Mouse (Mus musculus): ENCODE measurements around the gene Manbal. TPM values are rescaled to one million over a fixed set of nuclear protein-coding genes. Genes with fewer than 3 reads are reported as not detected.

Gene Manbal
- polyA plus RNA-seq, 1 experiment, result 68.0 TPM

DNA sequence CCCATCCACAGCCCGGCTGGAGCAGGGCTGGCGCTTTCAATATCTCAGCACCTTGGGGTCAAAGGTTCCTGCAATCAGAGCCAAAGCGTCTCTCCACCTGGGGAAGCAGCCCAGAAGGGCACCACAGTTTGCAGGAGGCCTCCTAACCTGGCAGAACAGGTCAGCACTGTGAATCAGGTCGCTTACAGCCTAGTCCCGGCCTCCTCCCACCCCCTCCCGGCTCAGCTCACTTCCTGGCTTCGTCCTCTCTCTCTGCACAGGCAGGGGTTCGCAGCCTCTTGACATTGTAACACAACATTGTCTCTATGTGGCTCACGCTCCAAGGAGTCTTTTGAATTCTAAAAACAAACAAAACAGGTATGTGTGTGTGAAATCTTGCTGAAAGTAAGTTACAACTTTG lies 66.6 kb downstream of the Manbal start:
- 91% methylated on average over 9 of the region's 9 CpGs for WGBS
- DNase-seq, result no peak
- Histone ChIP-seq H3K27ac (ENCODE audit: control insufficient read depth, insufficient read depth, low read length) (no peak overlapping the region), H3K4me1 (replicated peaks; ENCODE audit: control insufficient read depth, insufficient read depth, low read length) (peaks cover 5% of the 10 kb centered on the region; the same call in 1 of the 2 replicates), H3K27me3 (ENCODE audit: control insufficient read depth, insufficient read depth, low read length) (no peaks in the 10 kb centered on the region), H3K36me3 (ENCODE audit: control insufficient read depth, insufficient read depth, low read length) (no peaks in the 10 kb centered on the region), H3K4me3 (ENCODE audit: control insufficient read depth, insufficient read depth, low read length) (no peak overlapping the region)
- TF ChIP-seq POLR2A (IDR thresholded peaks at IDR 0.05; ENCODE audit: control insufficient read depth, extremely low read depth, insufficient read depth, low read length, poor library complexity) (no peak), CTCF (IDR thresholded peaks at IDR 0.05; ENCODE audit: borderline replicate concordance, control insufficient read depth, extremely low read depth, insufficient read depth, low read length, poor library complexity) (no peak)

- H3K27ac ChIP-seq (ENCODE audit: control insufficient read depth, insufficient read depth, low read length), result no peak overlapping the region
- TF ChIP-seq CTCF (IDR thresholded peaks at IDR 0.05; ENCODE audit: borderline replicate concordance, control insufficient read depth, extremely low read depth, insufficient read depth, low read length, poor library complexity), result no peak
- TF ChIP-seq POLR2A (IDR thresholded peaks at IDR 0.05; ENCODE audit: control insufficient read depth, extremely low read depth, insufficient read depth, low read length, poor library complexity), result no peak
- DNase-seq, result no peak
- H3K36me3 ChIP-seq (ENCODE audit: control insufficient read depth, insufficient read depth, low read length), result no peaks in the 10 kb centered on the region
- H3K4me3 ChIP-seq (ENCODE audit: control insufficient read depth, insufficient read depth, low read length), result no peak overlapping the region
- WGBS, result 96% methylated on average over 6 of the region's 6 CpGs
- no peaks in the 10 kb centered on the region for H3K27me3 ChIP-seq (ENCODE audit: control insufficient read depth, insufficient read depth, low read length)
- H3K4me1 ChIP-seq (replicated peaks; ENCODE audit: control insufficient read depth, insufficient read depth, low read length), result peaks cover 4% of the 10 kb centered on the region; the same call in 1 of the 2 replicates
Observed at GRCm38 (mm10) chr2:157434497-157434896, 67.1 kb downstream of the Manbal start.

- Histone ChIP-seq H3K4me3 (ENCODE audit: control insufficient read depth, insufficient read depth, low read length) (no peak overlapping the region), H3K27ac (ENCODE audit: control insufficient read depth, insufficient read depth, low read length) (no peak overlapping the region), H3K36me3 (ENCODE audit: control insufficient read depth, insufficient read depth, low read length) (no peaks in the 10 kb centered on the region), H3K4me1 (replicated peaks; ENCODE audit: control insufficient read depth, insufficient read depth, low read length) (no peaks in the 10 kb centered on the region), H3K27me3 (ENCODE audit: control insufficient read depth, insufficient read depth, low read length) (no peaks in the 10 kb centered on the region)
- no peak for DNase-seq
- 91% methylated on average over 11 of the region's 11 CpGs for WGBS
- TF ChIP-seq CTCF (IDR thresholded peaks at IDR 0.05; ENCODE audit: borderline replicate concordance, control insufficient read depth, extremely low read depth, insufficient read depth, low read length, poor library complexity) (no peak), POLR2A (IDR thresholded peaks at IDR 0.05; ENCODE audit: control insufficient read depth, extremely low read depth, insufficient read depth, low read length, poor library complexity) (no peak)
Observed at GRCm38 (mm10) chr2:157436496-157436895, 69.1 kb downstream of the Manbal start.

DNA sequence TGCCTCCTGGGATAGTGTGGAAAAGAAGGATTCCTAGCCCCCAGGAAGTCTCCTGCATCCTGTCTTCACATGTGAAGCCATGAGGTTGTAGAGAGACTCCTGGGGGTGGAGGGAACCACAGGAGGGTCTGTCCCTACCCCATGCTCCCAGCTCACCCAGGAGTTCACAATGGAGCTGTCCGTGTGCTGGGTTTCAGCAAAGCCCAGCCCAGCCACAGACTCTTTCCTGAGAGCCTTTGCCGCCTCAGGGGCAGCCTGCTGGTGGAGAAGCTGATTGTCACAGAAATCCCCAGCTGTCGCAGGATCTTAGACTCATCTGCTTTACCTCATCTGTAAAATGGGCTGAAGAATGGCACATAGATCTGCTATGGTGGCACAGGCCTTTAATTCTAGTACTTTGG lies 69.7 kb downstream of the Manbal start:
- Histone ChIP-seq H3K27ac (ENCODE audit: control insufficient read depth, insufficient read depth, low read length) (no peak overlapping the region), H3K4me3 (ENCODE audit: control insufficient read depth, insufficient read depth, low read length) (no peak overlapping the region), H3K4me1 (replicated peaks; ENCODE audit: control insufficient read depth, insufficient read depth, low read length) (no peaks in the 10 kb centered on the region), H3K27me3 (ENCODE audit: control insufficient read depth, insufficient read depth, low read length) (no peaks in the 10 kb centered on the region), H3K36me3 (ENCODE audit: control insufficient read depth, insufficient read depth, low read length) (no peaks in the 10 kb centered on the region)
- TF ChIP-seq CTCF (IDR thresholded peaks at IDR 0.05; ENCODE audit: borderline replicate concordance, control insufficient read depth, extremely low read depth, insufficient read depth, low read length, poor library complexity) (no peak), POLR2A (IDR thresholded peaks at IDR 0.05; ENCODE audit: control insufficient read depth, extremely low read depth, insufficient read depth, low read length, poor library complexity) (no peak)
- no peak for DNase-seq
- WGBS, result 97% methylated on average over 3 of the region's 3 CpGs

- no peak for DNase-seq
- peaks cover 4% of the 10 kb centered on the region for H3K4me1 ChIP-seq (replicated peaks; ENCODE audit: control insufficient read depth, insufficient read depth, low read length)
- no peak overlapping the region for H3K4me3 ChIP-seq (ENCODE audit: control insufficient read depth, insufficient read depth, low read length)
- H3K36me3 ChIP-seq (ENCODE audit: control insufficient read depth, insufficient read depth, low read length), result no peaks in the 10 kb centered on the region
- no peaks in the 10 kb centered on the region for H3K27me3 ChIP-seq (ENCODE audit: control insufficient read depth, insufficient read depth, low read length)
- no peak overlapping the region for H3K27ac ChIP-seq (ENCODE audit: control insufficient read depth, insufficient read depth, low read length)
- 94% methylated on average over 1 of the region's 1 CpGs for WGBS
- TF ChIP-seq POLR2A (IDR thresholded peaks at IDR 0.05; ENCODE audit: control insufficient read depth, extremely low read depth, insufficient read depth, low read length, poor library complexity) (no peak), CTCF (IDR thresholded peaks at IDR 0.05; ENCODE audit: borderline replicate concordance, control insufficient read depth, extremely low read depth, insufficient read depth, low read length, poor library complexity) (no peak)
Observed at GRCm38 (mm10) chr2:157441363-157441762, 74.0 kb downstream of the Manbal start.

Other genes starting within 250 kb of the Manbal start
- gene Samhd1, start 232.3 kb upstream of the Manbal start, polyA plus RNA-seq (2012; rRNA removed), result 49.9 and 57.1 TPM in 2 replicates
- 20.9 and 25.1 TPM in 2 replicates for gene Rbl1, start 163.1 kb upstream of the Manbal start, polyA plus RNA-seq (2012; rRNA removed)
- 177 and 187 TPM in 2 replicates for gene Rpn2, start 88.6 kb upstream of the Manbal start, polyA plus RNA-seq (2012; rRNA removed)
- 1.0 and 1.1 TPM in 2 replicates for gene Mroh8, start 88.0 kb upstream of the Manbal start, polyA plus RNA-seq (2012; rRNA removed)
- gene Ghrh, start 20.1 kb upstream of the Manbal start, polyA plus RNA-seq (2012; rRNA removed), result 0.34 and 1.4 TPM in 2 replicates
- gene Src, start 50.9 kb downstream of the Manbal start, polyA plus RNA-seq (2012; rRNA removed), result 24.6 and 25.1 TPM in 2 replicates
- 2.5 and 17.0 TPM in 2 replicates for gene Nnat, start 192.5 kb downstream of the Manbal start, polyA plus RNA-seq (2012; rRNA removed)
- gene Blcap, start 203.7 kb downstream of the Manbal start, polyA plus RNA-seq (2012; rRNA removed), result 28.2 and 35.3 TPM in 2 replicates

Measured in thymus, adult 2 months (tissue).